Mouse (Mus musculus): ENCODE measurements around the gene Cdc42ep4. TPM values are rescaled to one million over a fixed set of nuclear protein-coding genes. Genes with fewer than 3 reads are reported as not detected.

The Cdc42ep4 gene
- polyA plus RNA-seq, 1 experiment from 2014 or later = 57.8 TPM

- no peak overlapping the region for H3K27ac ChIP-seq
- H3K4me1 ChIP-seq (replicated peaks) = peaks cover 9% of the 10 kb centered on the region; the same call in 1 of the 2 replicates
- H3K36me3 ChIP-seq = no peaks in the 10 kb centered on the region
- no peak for ATAC-seq
- no peak overlapping the region for H3K4me2 ChIP-seq (replicated peaks)
- H3K4me3 ChIP-seq (replicated peaks) = no peak overlapping the region
- H3K9ac ChIP-seq = no peak overlapping the region
- 56% methylated on average over 9 of the region's 9 CpGs for WGBS
- H3K9me3 ChIP-seq = no peaks in the 10 kb centered on the region
- no peaks in the 10 kb centered on the region for H3K27me3 ChIP-seq (replicated peaks)
Observed at GRCm38 (mm10) chr11:113754845-113755244, 3.2 kb upstream of the Cdc42ep4 start.

- no peak overlapping the region for H3K4me3 ChIP-seq (replicated peaks)
Observed at GRCm38 (mm10) chr11:113752685-113753430, 1.2 kb upstream of the Cdc42ep4 start.

GRCm38 (mm10) chr11:113752158-113752661 is 529 bp upstream of the Cdc42ep4 start:
- Histone ChIP-seq H3K4me2 (replicated peaks) (peak overlapping the region; percentile 84), H3K4me1 (replicated peaks) (peaks cover 32% of the 10 kb centered on the region), H3K27me3 (replicated peaks) (no peaks in the 10 kb centered on the region), H3K4me3 (replicated peaks) (peak overlapping the region; percentile 88), H3K9ac (peak overlapping the region; percentile 92), H3K27ac (peak overlapping the region; percentile 96), H3K36me3 (no peaks in the 10 kb centered on the region), H3K9me3 (no peaks in the 10 kb centered on the region)
- ATAC-seq = peak; percentile 13
- WGBS = 12% methylated on average over 15 of the region's 15 CpGs

More at GRCm38 (mm10) chr11:113752685-113753430, 1.2 kb upstream of the Cdc42ep4 start:
- H3K9ac ChIP-seq = no peak overlapping the region
- WGBS = 91% methylated on average over 10 of the region's 10 CpGs
- peaks cover 26% of the 10 kb centered on the region for H3K4me1 ChIP-seq (replicated peaks)
- H3K27me3 ChIP-seq (replicated peaks) = no peaks in the 10 kb centered on the region
- no peak for ATAC-seq
- peak overlapping the region; percentile 84 for H3K4me2 ChIP-seq (replicated peaks)
- no peaks in the 10 kb centered on the region for H3K36me3 ChIP-seq
- peak overlapping the region; percentile 96; the same call in 1 of the 2 replicates for H3K27ac ChIP-seq
- no peaks in the 10 kb centered on the region for H3K9me3 ChIP-seq

- peak overlapping the region; percentile 92 for H3K9ac ChIP-seq
- no peaks in the 10 kb centered on the region for H3K9me3 ChIP-seq
- ATAC-seq = peak; percentile 68
- H3K4me2 ChIP-seq (replicated peaks) = peak overlapping the region; percentile 84
- WGBS = 0% methylated on average over 62 of the region's 67 CpGs
- no peaks in the 10 kb centered on the region for H3K36me3 ChIP-seq
- peak overlapping the region; percentile 96 for H3K27ac ChIP-seq
- peak overlapping the region; percentile 88 for H3K4me3 ChIP-seq (replicated peaks)
- H3K27me3 ChIP-seq (replicated peaks) = no peaks in the 10 kb centered on the region
- peaks cover 37% of the 10 kb centered on the region for H3K4me1 ChIP-seq (replicated peaks)
Observed at GRCm38 (mm10) chr11:113750571-113751483, 854 bp downstream of the Cdc42ep4 start.

GRCm38 (mm10) chr11:113749749-113750351 is 1.8 kb downstream of the Cdc42ep4 start:
- Histone ChIP-seq H3K4me1 (replicated peaks) (peaks cover 37% of the 10 kb centered on the region), H3K4me2 (replicated peaks) (peak overlapping the region; percentile 84), H3K4me3 (replicated peaks) (peak overlapping the region; percentile 88), H3K27me3 (replicated peaks) (no peaks in the 10 kb centered on the region), H3K36me3 (no peaks in the 10 kb centered on the region), H3K9ac (peak overlapping the region; percentile 92), H3K9me3 (no peaks in the 10 kb centered on the region), H3K27ac (peak overlapping the region; percentile 96)
- ATAC-seq = peak; percentile 70
- 2% methylated on average over 9 of the region's 9 CpGs for WGBS

- ATAC-seq = peak; percentile 11
- Histone ChIP-seq H3K27me3 (replicated peaks) (no peaks in the 10 kb centered on the region), H3K4me1 (replicated peaks) (peaks cover 37% of the 10 kb centered on the region), H3K36me3 (no peaks in the 10 kb centered on the region), H3K9ac (peak overlapping the region; percentile 92), H3K4me3 (replicated peaks) (peak overlapping the region; percentile 88), H3K4me2 (replicated peaks) (peak overlapping the region; percentile 84), H3K27ac (peak overlapping the region; percentile 96), H3K9me3 (no peaks in the 10 kb centered on the region)
- 4% methylated on average over 21 of the region's 21 CpGs for WGBS
Observed at GRCm38 (mm10) chr11:113748797-113749521, 2.7 kb downstream of the Cdc42ep4 start.

- no peaks in the 10 kb centered on the region for H3K9me3 ChIP-seq
- peak overlapping the region; percentile 84 for H3K4me2 ChIP-seq (replicated peaks)
- no peaks in the 10 kb centered on the region for H3K27me3 ChIP-seq (replicated peaks)
- no peak for ATAC-seq
- H3K4me1 ChIP-seq (replicated peaks) = peaks cover 37% of the 10 kb centered on the region
- H3K9ac ChIP-seq = peak overlapping the region; percentile 92
- peaks cover 5% of the 10 kb centered on the region; the same call in 1 of the 2 replicates for H3K36me3 ChIP-seq
- peak overlapping the region; percentile 96 for H3K27ac ChIP-seq
- H3K4me3 ChIP-seq (replicated peaks) = peak overlapping the region; percentile 88
- WGBS = 67% methylated on average over 11 of the region's 11 CpGs
Observed at GRCm38 (mm10) chr11:113747725-113748380, 3.8 kb downstream of the Cdc42ep4 start.

- Histone ChIP-seq H3K27me3 (replicated peaks) (no peaks in the 10 kb centered on the region), H3K9ac (peak overlapping the region; percentile 92; the same call in 1 of the 2 replicates), H3K4me1 (replicated peaks) (peaks cover 32% of the 10 kb centered on the region), H3K4me2 (replicated peaks) (peak overlapping the region; percentile 84), H3K4me3 (replicated peaks) (peak overlapping the region; percentile 13), H3K9me3 (no peaks in the 10 kb centered on the region), H3K27ac (peak overlapping the region; percentile 28; the same call in 1 of the 2 replicates), H3K36me3 (peaks cover 5% of the 10 kb centered on the region; the same call in 1 of the 2 replicates)
- WGBS = 39% methylated on average over 16 of the region's 16 CpGs
- ATAC-seq = no peak
Observed at GRCm38 (mm10) chr11:113747056-113747455, 4.6 kb downstream of the Cdc42ep4 start.

- Histone ChIP-seq H3K27me3 (replicated peaks) (no peaks in the 10 kb centered on the region), H3K9me3 (no peaks in the 10 kb centered on the region), H3K4me3 (replicated peaks) (no peak overlapping the region), H3K9ac (no peak overlapping the region), H3K27ac (no peak overlapping the region), H3K36me3 (peaks cover 5% of the 10 kb centered on the region; the same call in 1 of the 2 replicates), H3K4me2 (replicated peaks) (no peak overlapping the region), H3K4me1 (replicated peaks) (peaks cover 30% of the 10 kb centered on the region)
- ATAC-seq = no peak
- WGBS = 73% methylated on average over 4 of the region's 4 CpGs
Observed at GRCm38 (mm10) chr11:113745961-113746360, 5.7 kb downstream of the Cdc42ep4 start.

GRCm38 (mm10) chr11:113742998-113743397 is 8.7 kb downstream of the Cdc42ep4 start:
- Histone ChIP-seq H3K4me2 (replicated peaks) (no peak overlapping the region), H3K4me1 (replicated peaks) (peaks cover 39% of the 10 kb centered on the region), H3K9ac (no peak overlapping the region), H3K27ac (no peak overlapping the region), H3K27me3 (replicated peaks) (no peaks in the 10 kb centered on the region), H3K9me3 (no peaks in the 10 kb centered on the region), H3K36me3 (peaks cover 7% of the 10 kb centered on the region; the same call in 1 of the 2 replicates), H3K4me3 (replicated peaks) (no peak overlapping the region)
- no peak for ATAC-seq
- 86% methylated on average over 1 of the region's 1 CpGs for WGBS

GRCm38 (mm10) chr11:113740100-113740499 is 11.6 kb downstream of the Cdc42ep4 start:
- Histone ChIP-seq H3K9me3 (no peaks in the 10 kb centered on the region), H3K36me3 (peaks cover 7% of the 10 kb centered on the region; the same call in 1 of the 2 replicates), H3K9ac (no peak overlapping the region), H3K4me3 (replicated peaks) (no peak overlapping the region), H3K4me2 (replicated peaks) (no peak overlapping the region), H3K27ac (0 out of 2 replicates have a peak overlapping the region, but pooled peaks have one; percentile 0), H3K4me1 (replicated peaks) (peaks cover 45% of the 10 kb centered on the region), H3K27me3 (replicated peaks) (no peaks in the 10 kb centered on the region)
- WGBS = 34% methylated on average over 7 of the region's 7 CpGs
- no peak for ATAC-seq

Measured in intestine, embryonic 15.5 days (tissue).